Mouse (Mus musculus) CH12.LX (cell line): Measurements from ENCODE around the gene Phb.

ENCODE experiments used
- CHD1 ChIP-seq: IDR thresholded peaks from 2 replicates; pipeline ENCODE4 v1.6.1; 2012; ENCODE audit warnings: low read depth, low read length, improper control_type of control experiment, inconsistent platforms
- CTCF ChIP-seq, 2 experiments: IDR thresholded peaks in 1 of 2; conservative IDR thresholded peaks in 1 of 2; 2 replicates each; pipeline ENCODE4 v1.5.1; 2011 to 2012; ENCODE audit warnings: low read depth in 2 of 2, low read length in 2 of 2, improper control_type of control experiment in 1 of 2, inconsistent platforms in 1 of 2, mild to moderate bottlenecking in 1 of 2, moderate library complexity in 1 of 2
- EP300 ChIP-seq: IDR thresholded peaks from 2 replicates; pipeline ENCODE4 v1.6.1; 2011; ENCODE audit warnings: low read length, improper control_type of control experiment
- HCFC1 ChIP-seq: IDR thresholded peaks from 2 replicates; pipeline ENCODE4 v1.6.1; 2012; ENCODE audit warnings: low read depth, mild to moderate bottlenecking, inconsistent platforms, low read length, improper control_type of control experiment
- POLR2A ChIP-seq: IDR thresholded peaks from 2 replicates; pipeline ENCODE4 v1.6.1; 2011; ENCODE audit warnings: low read depth, mild to moderate bottlenecking, improper control_type of control experiment, low read length
- POLR2AphosphoS2 ChIP-seq: IDR thresholded peaks from 2 replicates; pipeline ENCODE4 v1.6.1; 2011; ENCODE audit warnings: low read depth, low read length, improper control_type of control experiment
- TCF12 ChIP-seq: IDR thresholded peaks from 2 replicates; pipeline ENCODE4 v1.6.1; 2014; ENCODE audit warnings: low read depth, mild to moderate bottlenecking, inconsistent platforms, low read length, improper control_type of control experiment
- ZC3H11A ChIP-seq: IDR thresholded peaks from 2 replicates; pipeline ENCODE4 v1.6.1; 2012; ENCODE audit warnings: low read depth, mild to moderate bottlenecking, inconsistent platforms, low read length, improper control_type of control experiment
- ZKSCAN1 ChIP-seq: IDR thresholded peaks from 2 replicates; pipeline ENCODE4 v1.6.1; 2012; ENCODE audit warnings: low read depth, inconsistent platforms, low read length, improper control_type of control experiment, borderline replicate concordance

- TF ChIP-seq POLR2A (no peak), EP300 (no peak), CHD1 (no peak), ZC3H11A (no peak), POLR2AphosphoS2 (no peak), HCFC1 (no peak), TCF12 (no peak), CTCF (conservative IDR thresholded peaks at IDR 0.05 in 1 of 2, IDR thresholded peaks at IDR 0.05 in 1 of 2; ENCODE audit: low read depth in 2 of 2, low read length in 2 of 2) (no peak), ZKSCAN1 (no peak)
Observed at GRCm38 (mm10) chr11:95675498-95675897, 8.7 kb downstream of the Phb start.
